Mouse (Mus musculus) T-helper 2 cell (primary cell): ENCODE results near the gene Fblim1.

Experiments used
- in situ Hi-C: fragments of 300-600 bp; cut with MboI, MseI; formaldehyde crosslinking; loops from one replicate; pipeline ENCODE4 v1.15.1; 2025; ENCODE audit warnings: high pct_unique_total_duplicates

Fblim1 gene

GRCm38 (mm10) chr4:141605861-141606260, at the start of gene Fblim1:
Gene Fblim1, minus strand, starts transcription at chr4:141606096.
- in situ Hi-C loops: no loop called here

GRCm38 (mm10) chr4:141654509-141654908, 48.6 kb upstream of the Fblim1 start:
- in situ Hi-C loops: no loop called here

- in situ Hi-C loops: no loop called here
These were observed 47.9 kb upstream of the Fblim1 start for GRCm38 (mm10) chr4:141653813-141654212.

- in situ Hi-C loops: no loop called here
These were observed 47.1 kb upstream of the Fblim1 start for GRCm38 (mm10) chr4:141653044-141653443.

GRCm38 (mm10) chr4:141651944-141652343, 46.0 kb upstream of the Fblim1 start:
- in situ Hi-C loops: no loop called here

GRCm38 (mm10) chr4:141651286-141651685, 45.4 kb upstream of the Fblim1 start:
- in situ Hi-C loops: no loop called here

GRCm38 (mm10) chr4:141649244-141649643, 43.3 kb upstream of the Fblim1 start:
- in situ Hi-C loops: no loop called here

GRCm38 (mm10) chr4:141648262-141648661, 42.4 kb upstream of the Fblim1 start:
- in situ Hi-C loops: no loop called here

GRCm38 (mm10) chr4:141647187-141647586, 41.3 kb upstream of the Fblim1 start:
- in situ Hi-C loops: no loop called here

GRCm38 (mm10) chr4:141645988-141646387, 40.1 kb upstream of the Fblim1 start:
- in situ Hi-C loops: no loop called here

GRCm38 (mm10) chr4:141643118-141643855, 37.4 kb upstream of the Fblim1 start:
- in situ Hi-C loops: no loop called here

GRCm38 (mm10) chr4:141641961-141642811, 36.3 kb upstream of the Fblim1 start:
- in situ Hi-C loops: no loop called here

GRCm38 (mm10) chr4:141641353-141641771, 35.5 kb upstream of the Fblim1 start:
- in situ Hi-C loops: no loop called here

GRCm38 (mm10) chr4:141639474-141639873, 33.6 kb upstream of the Fblim1 start:
- in situ Hi-C loops: loop anchor here (10.0 kb wide), 1 partner anchor 1405 kb away; no protein-coding TSS in a partner anchor

GRCm38 (mm10) chr4:141636693-141637092, 30.8 kb upstream of the Fblim1 start:
- in situ Hi-C loops: loop anchor here (10.0 kb wide), 1 partner anchor 1408 kb away; no protein-coding TSS in a partner anchor

- in situ Hi-C loops: loop anchor here (10.0 kb wide), 1 partner anchor 1409 kb away; no protein-coding TSS in a partner anchor
These were observed 30.1 kb upstream of the Fblim1 start for GRCm38 (mm10) chr4:141635991-141636390.

- in situ Hi-C loops: loop anchor here (10.0 kb wide), 1 partner anchor 1413 kb away; no protein-coding TSS in a partner anchor
These were observed 26.4 kb upstream of the Fblim1 start for GRCm38 (mm10) chr4:141632111-141632873.

GRCm38 (mm10) chr4:141631250-141631649, 25.4 kb upstream of the Fblim1 start:
- in situ Hi-C loops: loop anchor here (10.0 kb wide), 1 partner anchor 1414 kb away; no protein-coding TSS in a partner anchor

GRCm38 (mm10) chr4:141630021-141630420, 24.1 kb upstream of the Fblim1 start:
- in situ Hi-C loops: loop anchor here (10.0 kb wide), 1 partner anchor 1415 kb away; no protein-coding TSS in a partner anchor

- in situ Hi-C loops: no loop called here
These were observed 22.8 kb upstream of the Fblim1 start for GRCm38 (mm10) chr4:141628661-141629060.

- in situ Hi-C loops: no loop called here
These were observed 21.6 kb upstream of the Fblim1 start for GRCm38 (mm10) chr4:141627502-141627901.
